22 mouse cellular contexts compared by ENCODE assay signal in genomic region chr15:16914966-16915569, GRCm38 (mm10).
DNase-seq lines count a peak whose midpoint lies in the region; ATAC-seq and TF ChIP-seq lines count a peak whose summit lies in the region.
"Had no signal": no experiment of that assay in that cellular context is flagged by ENCODE, and none has a peak within 500 bp of the region (broad histone marks: within the 10 kb centered on the region; RNA-seq: fewer than 3 reads in every experiment).

No protein-coding gene starts in this region.

- peak; percentile 84 for DNase-seq in ZHBTc4 (ENCODE audit: low read depth, low spot score)
- no peak for DNase-seq in thymus, adult 2 months
- DNase-seq in lung, postnatal 4 days: no peak
- DNase-seq in urinary bladder, adult 2 months (ENCODE audit: low spot score): no peak
- DNase-seq: adrenal gland, postnatal 10 days; cerebellum, adult 11 months; cerebellum, adult 8-10 months; embryo, embryonic 11 days; gastrocnemius, adult 2 months; gastrocnemius, postnatal 25 days; heart, postnatal 14 days; kidney, adult 11 months had no signal

- H3K4me3 ChIP-seq in E14TG2a.4 (replicated peaks; ENCODE audit: low read length) (0 out of 2 replicates have a peak overlapping the region, but pooled peaks have one; percentile 10), ES-Bruce4 (ENCODE audit: low read depth, low read length) (no peak overlapping the region)
- no peak overlapping the region for H3K4me3 ChIP-seq in intestine, postnatal 0 days (ENCODE audit: low read depth, low read length)
- H3K4me3 ChIP-seq in forebrain, embryonic 16.5 days (replicated peaks; ENCODE audit: low read length): no peak overlapping the region
- no peak overlapping the region for H3K4me3 ChIP-seq in thymus, adult 2 months (ENCODE audit: control insufficient read depth, insufficient read depth, low read length)
- H3K4me3 ChIP-seq: embryonic facial prominence, embryonic 15.5 days; erythroblast, embryonic 14.5 days; gastrocnemius, adult 2 months; heart, embryonic 10.5 days; heart, embryonic 15.5 days; hindbrain, embryonic 13.5 days had no signal

- peak overlapping the region; percentile 95 for H3K27ac ChIP-seq in ES-Bruce4 (ENCODE audit: insufficient read depth, low read length)
- no peak overlapping the region for H3K27ac ChIP-seq in intestine, postnatal 0 days (ENCODE audit: low read depth, low read length)
- no peak overlapping the region for H3K27ac ChIP-seq in forebrain, embryonic 16.5 days (ENCODE audit: low read length)
- H3K27ac ChIP-seq in thymus, adult 2 months (ENCODE audit: control insufficient read depth, insufficient read depth, low read length): no peak overlapping the region
- H3K27ac ChIP-seq: embryonic facial prominence, embryonic 15.5 days; gastrocnemius, adult 2 months; heart, embryonic 10.5 days; heart, embryonic 15.5 days; hindbrain, embryonic 13.5 days; hindbrain, postnatal 0 days had no signal

- H3K4me1 ChIP-seq in E14TG2a.4 (replicated peaks; ENCODE audit: low read depth, low read length) (peaks cover 5% of the 10 kb centered on the region; the same call in 1 of the 2 replicates), ES-Bruce4 (ENCODE audit: control insufficient read depth, insufficient read depth, low read length) (peaks cover 2% of the 10 kb centered on the region)
- no peaks in the 10 kb centered on the region for H3K4me1 ChIP-seq in intestine, postnatal 0 days (replicated peaks; ENCODE audit: control insufficient read depth, insufficient read depth, low read length)
- no peaks in the 10 kb centered on the region for H3K4me1 ChIP-seq in forebrain, embryonic 16.5 days (replicated peaks; ENCODE audit: control insufficient read depth, insufficient read depth, low read length)
- no peaks in the 10 kb centered on the region for H3K4me1 ChIP-seq in thymus, adult 2 months (replicated peaks; ENCODE audit: control insufficient read depth, insufficient read depth, low read length)
- H3K4me1 ChIP-seq: embryonic facial prominence, embryonic 15.5 days; heart, embryonic 10.5 days; heart, embryonic 15.5 days; hindbrain, embryonic 13.5 days had no signal

- peak; percentile 90 for ATAC-seq in intestine, postnatal 0 days
- no peak for ATAC-seq in forebrain, embryonic 16.5 days
- ATAC-seq: hindbrain, postnatal 0 days had no signal

- no peak overlapping the region for H3K4me2 ChIP-seq in intestine, postnatal 0 days (replicated peaks; ENCODE audit: low read depth)
- no peak overlapping the region for H3K4me2 ChIP-seq in forebrain, embryonic 16.5 days (ENCODE audit: low read length)
- H3K4me2 ChIP-seq: embryonic facial prominence, embryonic 15.5 days; heart, embryonic 15.5 days; hindbrain, embryonic 13.5 days had no signal

- H3K36me3 ChIP-seq in E14TG2a.4 (ENCODE audit: insufficient read depth, low read length): no peaks in the 10 kb centered on the region
- H3K36me3 ChIP-seq in ES-Bruce4 (ENCODE audit: control insufficient read depth, insufficient read depth, low read length, poor library complexity, severe bottlenecking): no peaks in the 10 kb centered on the region
- H3K36me3 ChIP-seq in intestine, postnatal 0 days (ENCODE audit: control insufficient read depth, insufficient read depth): no peaks in the 10 kb centered on the region
- no peaks in the 10 kb centered on the region for H3K36me3 ChIP-seq in forebrain, embryonic 16.5 days (ENCODE audit: control insufficient read depth, insufficient read depth)
- no peaks in the 10 kb centered on the region for H3K36me3 ChIP-seq in thymus, adult 2 months (ENCODE audit: control insufficient read depth, insufficient read depth, low read length)
- H3K36me3 ChIP-seq: embryonic facial prominence, embryonic 15.5 days; heart, embryonic 10.5 days; heart, embryonic 15.5 days; hindbrain, embryonic 13.5 days had no signal

- no peak for TF ChIP-seq POLR2A in ES-Bruce4 (IDR thresholded peaks at IDR 0.05; ENCODE audit: insufficient read depth, low read length)
- TF ChIP-seq POLR2A in thymus, adult 2 months (IDR thresholded peaks at IDR 0.05; ENCODE audit: control insufficient read depth, extremely low read depth, insufficient read depth, low read length, poor library complexity): no peak

- H3K27me3 ChIP-seq in E14TG2a.4 (ENCODE audit: insufficient read depth, low read length) (no peaks in the 10 kb centered on the region), ES-Bruce4 (ENCODE audit: control insufficient read depth, insufficient read depth, low read length, poor library complexity, severe bottlenecking) (no peaks in the 10 kb centered on the region)
- no peaks in the 10 kb centered on the region for H3K27me3 ChIP-seq in intestine, postnatal 0 days (replicated peaks; ENCODE audit: control insufficient read depth, insufficient read depth, low read length)
- H3K27me3 ChIP-seq in forebrain, embryonic 16.5 days (replicated peaks; ENCODE audit: control insufficient read depth, insufficient read depth, low read length): no peaks in the 10 kb centered on the region
- no peaks in the 10 kb centered on the region for H3K27me3 ChIP-seq in thymus, adult 2 months (ENCODE audit: control insufficient read depth, insufficient read depth, low read length)
- H3K27me3 ChIP-seq: embryonic facial prominence, embryonic 15.5 days; heart, embryonic 15.5 days; hindbrain, embryonic 13.5 days had no signal

- TF ChIP-seq CTCF in E14TG2a.4 (conservative IDR thresholded peaks at IDR 0.05; ENCODE audit: low read length): no peak
- no peak for TF ChIP-seq CTCF in ES-Bruce4 (IDR thresholded peaks at IDR 0.05; ENCODE audit: low read depth, low read length)
- TF ChIP-seq CTCF in intestine, postnatal 0 days (IDR thresholded peaks at IDR 0.05; ENCODE audit: low read depth): no peak
- TF ChIP-seq CTCF in thymus, adult 2 months (IDR thresholded peaks at IDR 0.05; ENCODE audit: borderline replicate concordance, control insufficient read depth, extremely low read depth, insufficient read depth, low read length, poor library complexity): no peak

- peak overlapping the region; percentile 23 for H3K9ac ChIP-seq in ES-Bruce4 (ENCODE audit: low read depth, poor library complexity, severe bottlenecking)
- H3K9ac ChIP-seq in intestine, postnatal 0 days (ENCODE audit: low read depth, low read length): no peak overlapping the region
- no peak overlapping the region for H3K9ac ChIP-seq in forebrain, embryonic 16.5 days (replicated peaks; ENCODE audit: low read depth, low read length)
- H3K9ac ChIP-seq: embryonic facial prominence, embryonic 15.5 days; heart, embryonic 15.5 days; hindbrain, embryonic 13.5 days had no signal

- TF ChIP-seq EP300 in ES-Bruce4 (IDR thresholded peaks at IDR 0.05; ENCODE audit: insufficient read depth, low read depth, low read length): peak; percentile 97

- peaks cover 36% of the 10 kb centered on the region for H3K9me3 ChIP-seq in E14TG2a.4 (ENCODE audit: low read length)
- peaks cover 14% of the 10 kb centered on the region for H3K9me3 ChIP-seq in ES-Bruce4 (replicated peaks; ENCODE audit: control insufficient read depth, insufficient read depth, low read length, poor library complexity, severe bottlenecking)
- H3K9me3 ChIP-seq in intestine, postnatal 0 days (ENCODE audit: control insufficient read depth): no peaks in the 10 kb centered on the region
- H3K9me3 ChIP-seq in forebrain, embryonic 16.5 days (ENCODE audit: control insufficient read depth, low read length): no peaks in the 10 kb centered on the region
- H3K9me3 ChIP-seq: embryonic facial prominence, embryonic 15.5 days; heart, embryonic 10.5 days; heart, embryonic 15.5 days had no signal

- 56% methylated on average over 2 of the region's 2 CpGs for WGBS in intestine, postnatal 0 days
- 56% methylated on average over 2 of the region's 2 CpGs for WGBS in forebrain, embryonic 16.5 days
- 70% methylated on average over 2 of the region's 2 CpGs for WGBS in thymus, adult 2 months
